Mouse (Mus musculus) neural tube, embryonic 13.5 days (tissue): ENCODE measurements around the gene Hcn2. TPM values are rescaled to one million over a fixed set of nuclear protein-coding genes. Genes with fewer than 3 reads are reported as not detected.
A peak's percentile ranks its signal among the peaks of the same experiment; 100 is the strongest.

Source experiments
- ATAC-seq: fragments of 200-750 bp; cut with Nextera tagmentation; 2 replicates; pipeline ENCODE4 v1.8.0; 2017; ENCODE audit warnings: low read depth, mild to moderate bottlenecking, moderate TSS enrichment, moderate library complexity
- H3K27ac ChIP-seq: fragments of 300-500 bp; sonication (generic); replicated peaks from 2 replicates; pipeline ENCODE4 v1.5.1; 2015; ENCODE audit warnings: moderate library complexity, mild to moderate bottlenecking, inconsistent platforms
- H3K27me3 ChIP-seq: fragments of 300-500 bp; sonication (generic); 2 replicates; pipeline ENCODE4 v1.6.1; 2015; ENCODE audit warnings: mild to moderate bottlenecking, inconsistent platforms
- H3K36me3 ChIP-seq: fragments of 300-500 bp; sonication (generic); 2 replicates; pipeline ENCODE4 v1.6.1; 2015; ENCODE audit warnings: mild to moderate bottlenecking, inconsistent platforms
- H3K4me1 ChIP-seq: fragments of 300-500 bp; sonication (generic); replicated peaks from 2 replicates; pipeline ENCODE4 v1.6.1; 2015; ENCODE audit warnings: inconsistent platforms
- H3K4me2 ChIP-seq: fragments of 300-500 bp; sonication (generic); 2 replicates; pipeline ENCODE4 v1.6.1; 2015; ENCODE audit warnings: inconsistent platforms, mild to moderate bottlenecking, moderate library complexity
- H3K4me3 ChIP-seq: fragments of 300-500 bp; sonication (generic); 2 replicates; pipeline ENCODE4 v1.5.1; 2015; ENCODE audit warnings: mild to moderate bottlenecking, inconsistent platforms
- H3K9ac ChIP-seq: fragments of 300-500 bp; sonication (generic); 2 replicates; pipeline ENCODE4 v1.6.1; 2015; ENCODE audit warnings: moderate library complexity, mild to moderate bottlenecking, inconsistent platforms
- H3K9me3 ChIP-seq: fragments of 300-500 bp; sonication (generic); 2 replicates; pipeline ENCODE4 v1.6.1; 2016; ENCODE audit warnings: inconsistent platforms
- WGBS: fragments of 180-500 bp; shearing (Covaris S2); methylation state at CpG from one replicate; pipeline ENCODE4 v1.1.7; 2015; 5-methylcytosine and 5-hydroxymethylcytosine counted together
- polyA plus RNA-seq: library from polyadenylated mRNA; unstranded; fragments of >200 nt; fragmentation: Nextera tagmentation; extraction: Ambion mirVana; gene quantifications from 2 replicates; pipeline ENCODE4 v1.2.1, GENCODE M21; 2015

Hcn2 gene
- polyA plus RNA-seq, 1 experiment from 2014 or later, result 0.78 TPM

DNA sequence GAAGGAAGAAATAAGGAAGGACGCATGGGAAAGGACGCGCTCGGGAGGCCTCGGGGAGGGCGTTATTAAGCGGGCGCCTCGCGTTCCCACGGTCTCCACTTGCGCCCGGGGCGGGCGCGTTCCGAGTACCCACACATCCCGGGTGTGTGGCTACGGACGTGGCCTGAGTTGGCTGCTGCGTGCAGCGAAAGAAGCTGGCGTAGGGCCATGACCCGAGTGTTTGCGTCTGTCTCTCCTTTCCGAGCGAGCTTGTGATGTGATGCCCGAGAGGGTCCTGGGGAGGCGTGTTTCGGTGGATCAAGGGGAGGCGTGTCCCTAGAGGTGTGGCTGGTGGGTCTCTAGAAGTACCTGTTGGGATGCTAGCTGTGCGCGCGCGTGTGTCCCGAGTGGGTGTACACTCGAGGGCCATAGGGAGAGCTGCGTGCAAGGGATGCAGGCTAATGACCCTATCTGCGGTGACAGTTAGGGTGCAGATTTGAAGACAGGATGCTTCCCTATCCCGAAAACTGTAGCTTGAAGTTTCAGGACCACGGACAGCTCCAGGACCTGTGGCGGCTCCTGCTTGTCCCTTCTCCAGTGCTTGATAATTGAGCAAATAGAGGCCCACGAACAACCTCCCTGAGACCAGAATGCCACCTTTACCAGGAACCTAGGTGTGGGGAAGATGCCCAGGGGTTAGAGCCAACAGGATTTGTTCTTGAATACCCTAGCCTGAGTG, 1.4 kb downstream of the Hcn2 start:
- H3K27ac ChIP-seq, result no peak overlapping the region

DNA sequence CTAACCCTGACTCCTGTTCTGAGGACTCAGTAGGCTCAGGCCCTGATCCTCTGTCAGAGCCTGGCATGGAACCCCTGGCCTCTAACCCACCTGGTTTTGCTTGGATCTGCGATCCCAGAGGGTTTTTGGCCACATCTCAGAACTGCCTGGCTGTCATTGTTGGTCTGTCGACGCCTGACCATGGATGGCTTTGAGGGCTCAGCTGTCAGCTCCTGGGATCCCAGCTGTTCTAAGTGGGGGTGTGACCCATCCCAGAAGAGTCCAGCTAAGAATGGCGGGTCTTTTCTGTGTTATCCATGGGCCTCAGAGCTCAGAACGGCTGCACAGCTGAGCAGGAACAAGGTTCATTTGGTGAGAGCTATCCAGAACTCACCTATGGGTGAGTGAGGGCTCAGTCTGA, 4.7 kb downstream of the Hcn2 start:
- peaks cover 45% of the 10 kb centered on the region for H3K27me3 ChIP-seq
- H3K36me3 ChIP-seq, result no peaks in the 10 kb centered on the region
- H3K9ac ChIP-seq, result no peak overlapping the region
- H3K9me3 ChIP-seq, result no peaks in the 10 kb centered on the region
- H3K4me1 ChIP-seq, result peaks cover 25% of the 10 kb centered on the region
- H3K4me3 ChIP-seq, result no peak overlapping the region
- H3K4me2 ChIP-seq, result no peak overlapping the region
- no peak for ATAC-seq
- H3K27ac ChIP-seq, result no peak overlapping the region
- 75% methylated on average over 5 of the region's 5 CpGs for WGBS

More for the DNA sequence above, 1.4 kb downstream of the Hcn2 start:
- ATAC-seq, result no peak
- H3K4me1 ChIP-seq, result peaks cover 30% of the 10 kb centered on the region
- peak overlapping the region; percentile 90 for H3K4me2 ChIP-seq
- 5% methylated on average over 43 of the region's 43 CpGs for WGBS
- no peaks in the 10 kb centered on the region for H3K36me3 ChIP-seq
- peak overlapping the region; percentile 82 for H3K9ac ChIP-seq
- peak overlapping the region; percentile 66 for H3K4me3 ChIP-seq
- H3K9me3 ChIP-seq, result no peaks in the 10 kb centered on the region
- H3K27me3 ChIP-seq, result peaks cover 65% of the 10 kb centered on the region

DNA sequence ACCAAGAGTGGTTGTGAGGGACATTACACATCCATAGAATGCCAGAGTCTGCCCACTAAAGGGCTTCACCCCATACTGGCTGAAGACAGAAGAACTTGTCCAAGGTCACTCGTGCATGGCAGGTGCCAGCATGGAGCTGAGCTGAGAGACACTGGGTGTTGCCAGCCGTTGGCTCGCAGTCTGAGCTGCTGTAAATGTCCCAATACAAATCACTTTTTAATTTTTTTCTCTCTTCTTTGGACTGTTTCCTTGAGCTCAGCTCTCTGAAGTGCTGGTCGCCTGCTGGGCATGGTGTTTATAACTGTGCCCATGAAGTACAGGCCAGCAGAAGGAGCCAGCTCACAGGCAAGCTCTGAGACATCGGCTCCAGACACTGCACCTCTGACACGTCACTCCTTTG, 6.6 kb downstream of the Hcn2 start:
- Histone ChIP-seq H3K4me3 (no peak overlapping the region), H3K9ac (no peak overlapping the region), H3K9me3 (no peaks in the 10 kb centered on the region), H3K27ac (no peak overlapping the region), H3K27me3 (peaks cover 26% of the 10 kb centered on the region), H3K4me1 (peaks cover 6% of the 10 kb centered on the region), H3K36me3 (no peaks in the 10 kb centered on the region), H3K4me2 (no peak overlapping the region)
- WGBS, result 67% methylated on average over 6 of the region's 6 CpGs
- ATAC-seq, result no peak

- H3K4me1 ChIP-seq, result 0 out of 2 replicates have a peak, but pooled peaks cover 2% of the 10 kb centered on the region
- no peaks in the 10 kb centered on the region for H3K9me3 ChIP-seq
- no peak for ATAC-seq
- no peak overlapping the region for H3K4me2 ChIP-seq
- no peaks in the 10 kb centered on the region for H3K36me3 ChIP-seq
- no peak overlapping the region for H3K4me3 ChIP-seq
- 92% methylated on average over 7 of the region's 7 CpGs for WGBS
- H3K27me3 ChIP-seq, result peaks cover 19% of the 10 kb centered on the region
- no peak overlapping the region for H3K27ac ChIP-seq
- H3K9ac ChIP-seq, result no peak overlapping the region
These were observed 7.3 kb downstream of the Hcn2 start for GRCm38 (mm10) chr10:79723692-79724091.

DNA sequence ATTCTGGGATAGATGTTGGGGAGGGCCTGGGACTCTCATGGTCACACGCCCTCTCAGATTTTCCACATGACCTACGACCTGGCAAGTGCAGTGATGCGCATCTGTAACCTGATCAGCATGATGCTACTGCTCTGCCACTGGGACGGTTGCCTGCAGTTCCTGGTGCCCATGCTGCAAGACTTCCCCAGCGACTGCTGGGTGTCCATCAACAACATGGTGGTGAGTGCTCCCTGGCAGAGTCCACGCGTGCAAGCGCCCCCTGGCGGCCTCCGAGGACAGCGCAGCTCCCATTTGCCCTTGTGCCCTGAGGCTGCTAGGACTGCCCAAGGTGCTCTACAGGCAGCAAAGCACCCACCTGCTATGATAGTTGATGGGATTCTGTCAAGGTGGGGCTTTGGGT, 9.7 kb downstream of the Hcn2 start:
- H3K9me3 ChIP-seq, result no peaks in the 10 kb centered on the region
- H3K27me3 ChIP-seq, result no peaks in the 10 kb centered on the region; the same call in 1 of the 2 replicates
- 38% methylated on average over 11 of the region's 11 CpGs for WGBS
- no peak overlapping the region for H3K4me3 ChIP-seq
- no peak for ATAC-seq
- 0 out of 2 replicates have a peak, but pooled peaks cover 2% of the 10 kb centered on the region for H3K4me1 ChIP-seq
- H3K4me2 ChIP-seq, result no peak overlapping the region
- peaks cover 5% of the 10 kb centered on the region for H3K36me3 ChIP-seq
- H3K9ac ChIP-seq, result no peak overlapping the region
- H3K27ac ChIP-seq, result no peak overlapping the region

- Histone ChIP-seq H3K9me3 (0 out of 2 replicates have a peak, but pooled peaks cover 2% of the 10 kb centered on the region), H3K36me3 (peaks cover 28% of the 10 kb centered on the region), H3K4me1 (no peaks in the 10 kb centered on the region), H3K4me2 (no peak overlapping the region), H3K9ac (no peak overlapping the region), H3K27me3 (no peaks in the 10 kb centered on the region), H3K4me3 (no peak overlapping the region), H3K27ac (no peak overlapping the region)
- ATAC-seq, result no peak
- 76% methylated on average over 28 of the region's 28 CpGs for WGBS
These were observed 12.2 kb downstream of the Hcn2 start for GRCm38 (mm10) chr10:79728323-79729249.

DNA sequence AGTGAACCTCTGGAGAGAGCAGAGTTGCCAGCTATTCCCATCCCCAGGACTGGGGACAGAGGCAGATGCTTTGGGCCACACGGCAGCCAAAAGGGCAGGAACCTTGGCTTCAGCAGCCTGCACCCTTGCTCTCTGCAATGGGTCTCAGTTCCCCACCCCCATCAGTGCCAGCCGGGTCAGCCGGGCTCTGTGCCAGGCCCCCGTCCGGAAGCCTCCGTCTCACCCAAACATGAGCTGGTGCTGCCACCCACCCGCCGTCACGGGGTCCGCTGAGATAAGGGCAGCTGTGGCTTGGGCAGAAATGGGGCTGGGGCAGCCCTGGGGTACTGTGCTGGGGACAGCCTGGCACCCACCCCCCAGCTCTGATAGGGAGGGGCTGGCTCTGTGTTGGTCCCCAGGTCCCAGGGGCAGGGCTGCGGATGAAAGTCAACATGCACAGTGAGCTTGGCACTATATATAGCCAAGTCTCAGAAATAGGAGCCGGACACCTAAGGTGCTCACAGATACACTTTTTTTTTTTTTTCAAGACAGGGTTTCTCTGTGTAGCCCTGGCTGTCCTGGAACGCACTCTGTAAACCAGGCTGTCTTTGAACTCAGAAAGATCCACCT, 13.0 kb downstream of the Hcn2 start:
- 0 out of 2 replicates have a peak, but pooled peaks cover under 1% of the 10 kb centered on the region for H3K27me3 ChIP-seq
- H3K9ac ChIP-seq, result no peak overlapping the region
- WGBS, result 81% methylated on average over 13 of the region's 13 CpGs
- H3K36me3 ChIP-seq, result peaks cover 36% of the 10 kb centered on the region
- 0 out of 2 replicates have a peak, but pooled peaks cover 2% of the 10 kb centered on the region for H3K9me3 ChIP-seq
- no peak overlapping the region for H3K4me2 ChIP-seq
- no peak for ATAC-seq
- no peak overlapping the region for H3K4me3 ChIP-seq
- H3K27ac ChIP-seq, result no peak overlapping the region
- H3K4me1 ChIP-seq, result no peaks in the 10 kb centered on the region

DNA sequence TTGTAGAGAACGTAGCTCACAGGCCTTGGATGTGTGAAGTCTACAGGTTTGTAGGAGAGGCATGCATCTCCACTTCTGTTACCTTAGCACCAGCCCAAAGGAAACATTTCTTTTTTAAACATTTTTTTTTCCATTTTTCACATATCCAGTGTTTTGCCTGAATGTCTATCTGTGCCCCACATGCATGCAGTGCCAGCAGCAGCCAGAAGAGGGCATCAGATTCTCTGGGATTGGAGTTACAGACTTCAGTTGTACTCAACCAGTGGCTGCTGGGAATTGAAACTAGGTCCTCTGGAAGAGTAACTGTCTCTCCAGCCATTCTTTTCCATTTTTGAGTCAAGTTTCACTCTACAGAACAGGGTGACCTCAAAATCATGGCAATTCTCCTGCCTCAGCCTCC, 16.1 kb downstream of the Hcn2 start:
- 90% methylated on average over 1 of the region's 1 CpGs for WGBS
- no peak overlapping the region for H3K27ac ChIP-seq
- H3K9me3 ChIP-seq, result 0 out of 2 replicates have a peak, but pooled peaks cover 19% of the 10 kb centered on the region
- H3K4me3 ChIP-seq, result no peak overlapping the region
- no peak overlapping the region for H3K4me2 ChIP-seq
- H3K36me3 ChIP-seq, result peaks cover 67% of the 10 kb centered on the region
- ATAC-seq, result no peak
- no peaks in the 10 kb centered on the region for H3K4me1 ChIP-seq
- H3K27me3 ChIP-seq, result peaks cover 20% of the 10 kb centered on the region
- H3K9ac ChIP-seq, result no peak overlapping the region

DNA sequence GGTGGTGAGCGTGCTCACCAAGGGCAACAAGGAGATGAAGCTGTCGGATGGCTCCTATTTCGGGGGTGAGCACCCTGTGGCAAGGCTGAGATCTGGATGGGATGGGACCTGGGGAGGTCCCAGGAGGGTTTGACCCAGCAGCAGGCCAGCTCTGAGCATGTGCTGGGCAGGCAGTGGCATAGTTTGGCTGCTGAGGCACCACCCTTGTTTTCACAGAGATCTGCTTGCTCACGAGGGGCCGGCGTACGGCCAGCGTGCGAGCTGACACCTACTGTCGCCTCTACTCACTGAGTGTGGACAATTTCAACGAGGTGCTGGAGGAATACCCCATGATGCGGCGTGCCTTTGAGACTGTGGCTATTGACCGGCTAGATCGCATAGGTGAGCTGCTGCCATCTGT, 17.4 kb downstream of the Hcn2 start:
- no peak overlapping the region for H3K9ac ChIP-seq
- WGBS, result 96% methylated on average over 15 of the region's 15 CpGs
- no peak overlapping the region for H3K4me2 ChIP-seq

DNA sequence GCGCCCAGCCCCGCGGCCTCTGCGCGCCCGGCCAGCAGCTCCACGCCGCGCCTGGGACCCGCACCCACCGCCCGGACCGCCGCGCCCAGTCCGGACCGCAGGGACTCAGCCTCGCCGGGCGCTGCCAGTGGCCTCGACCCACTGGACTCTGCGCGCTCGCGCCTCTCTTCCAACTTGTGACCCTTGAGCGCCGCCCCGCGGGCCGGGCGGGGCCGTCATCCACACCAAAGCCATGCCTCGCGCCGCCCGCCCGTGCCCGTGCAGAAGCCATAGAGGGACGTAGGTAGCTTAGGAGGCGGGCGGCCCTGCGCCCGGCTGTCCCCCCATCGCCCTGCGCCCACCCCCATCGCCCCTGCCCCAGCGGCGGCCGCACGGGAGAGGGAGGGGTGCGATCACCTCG, 18.9 kb downstream of the Hcn2 start:
- 21% methylated on average over 51 of the region's 52 CpGs for WGBS
- Histone ChIP-seq H3K9me3 (peaks cover 44% of the 10 kb centered on the region), H3K27me3 (peaks cover 20% of the 10 kb centered on the region), H3K4me1 (no peaks in the 10 kb centered on the region), H3K9ac (no peak overlapping the region), H3K4me2 (no peak overlapping the region), H3K27ac (no peak overlapping the region), H3K4me3 (no peak overlapping the region), H3K36me3 (peaks cover 95% of the 10 kb centered on the region)
- no peak for ATAC-seq

More for the DNA sequence above, 17.4 kb downstream of the Hcn2 start:
- no peak overlapping the region for H3K4me3 ChIP-seq
- H3K9me3 ChIP-seq, result peaks cover 30% of the 10 kb centered on the region
- no peak overlapping the region for H3K27ac ChIP-seq
- H3K36me3 ChIP-seq, result peaks cover 80% of the 10 kb centered on the region
- no peak for ATAC-seq
- H3K27me3 ChIP-seq, result peaks cover 20% of the 10 kb centered on the region
- H3K4me1 ChIP-seq, result no peaks in the 10 kb centered on the region

- no peak for ATAC-seq
- Histone ChIP-seq H3K36me3 (peaks cover 99% of the 10 kb centered on the region), H3K4me1 (no peaks in the 10 kb centered on the region), H3K9me3 (peaks cover 45% of the 10 kb centered on the region), H3K9ac (no peak overlapping the region), H3K4me2 (no peak overlapping the region), H3K4me3 (no peak overlapping the region), H3K27ac (no peak overlapping the region), H3K27me3 (peaks cover 20% of the 10 kb centered on the region)
- 86% methylated on average over 14 of the region's 14 CpGs for WGBS
These were observed 20.3 kb downstream of the Hcn2 start for GRCm38 (mm10) chr10:79736706-79737105.

GRCm38 (mm10) chr10:79738259-79738658, 21.8 kb downstream of the Hcn2 start:
- no peak for ATAC-seq

More at GRCm38 (mm10) chr10:79738259-79738658, 21.8 kb downstream of the Hcn2 start:
- no peaks in the 10 kb centered on the region for H3K4me1 ChIP-seq
- H3K4me2 ChIP-seq, result no peak overlapping the region
- 89% methylated on average over 10 of the region's 10 CpGs for WGBS
- H3K9me3 ChIP-seq, result peaks cover 42% of the 10 kb centered on the region
- H3K36me3 ChIP-seq, result peaks cover 100% of the 10 kb centered on the region
- H3K4me3 ChIP-seq, result no peak overlapping the region
- no peak overlapping the region for H3K9ac ChIP-seq
- peaks cover 20% of the 10 kb centered on the region for H3K27me3 ChIP-seq
- H3K27ac ChIP-seq, result no peak overlapping the region
